Mouse (Mus musculus): Measurements from ENCODE around the gene Cactin.
A peak's percentile ranks its signal among the peaks of the same experiment; 100 is the strongest.

The Cactin gene

DNA sequence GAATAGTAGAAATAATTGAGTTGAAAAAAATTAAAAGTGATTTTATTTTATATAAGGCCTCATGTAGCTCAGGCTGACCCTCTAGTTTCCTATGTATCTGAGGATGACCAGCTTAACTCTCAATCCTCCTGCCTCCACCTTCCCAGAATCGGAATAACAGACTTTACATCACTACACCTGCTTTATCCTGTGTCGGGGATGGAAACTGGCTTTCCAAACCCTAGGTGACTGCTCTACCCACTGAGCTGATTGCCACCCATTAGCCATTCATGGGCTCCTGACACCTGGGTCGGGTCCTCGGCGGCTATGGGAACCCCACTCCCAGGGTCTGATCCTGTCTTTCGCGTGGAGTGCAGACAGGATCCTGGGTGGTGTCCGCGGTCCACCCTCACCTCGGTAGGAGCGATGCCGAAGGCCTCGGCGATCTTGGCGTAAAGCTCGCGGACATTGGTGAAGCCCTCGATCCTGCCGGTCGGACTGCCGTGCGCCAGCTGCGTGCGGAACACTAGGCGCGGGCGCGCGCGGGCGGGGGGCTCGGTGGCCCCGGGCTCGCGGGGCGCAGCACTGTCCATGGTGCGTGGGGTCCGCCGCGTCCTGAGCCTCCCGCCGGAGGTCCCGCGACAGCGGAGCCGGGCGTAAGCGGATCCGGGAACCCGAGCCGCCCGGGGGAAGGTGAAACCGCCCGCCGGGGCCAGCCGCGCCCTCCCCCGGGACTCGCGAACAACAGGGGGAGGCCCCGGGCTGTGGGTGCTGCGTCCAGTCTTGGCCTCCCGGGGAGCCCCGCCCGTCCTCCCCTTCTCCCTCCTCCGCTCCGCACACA, 22.0 kb downstream of the Cactin start, which contains the start of gene Gipc3:
Gipc3 (minus strand) TSS at position 581 of the 820 bp plus-strand sequence.
- DNase-seq (ENCODE audit: low spot score) = no peak

DNA sequence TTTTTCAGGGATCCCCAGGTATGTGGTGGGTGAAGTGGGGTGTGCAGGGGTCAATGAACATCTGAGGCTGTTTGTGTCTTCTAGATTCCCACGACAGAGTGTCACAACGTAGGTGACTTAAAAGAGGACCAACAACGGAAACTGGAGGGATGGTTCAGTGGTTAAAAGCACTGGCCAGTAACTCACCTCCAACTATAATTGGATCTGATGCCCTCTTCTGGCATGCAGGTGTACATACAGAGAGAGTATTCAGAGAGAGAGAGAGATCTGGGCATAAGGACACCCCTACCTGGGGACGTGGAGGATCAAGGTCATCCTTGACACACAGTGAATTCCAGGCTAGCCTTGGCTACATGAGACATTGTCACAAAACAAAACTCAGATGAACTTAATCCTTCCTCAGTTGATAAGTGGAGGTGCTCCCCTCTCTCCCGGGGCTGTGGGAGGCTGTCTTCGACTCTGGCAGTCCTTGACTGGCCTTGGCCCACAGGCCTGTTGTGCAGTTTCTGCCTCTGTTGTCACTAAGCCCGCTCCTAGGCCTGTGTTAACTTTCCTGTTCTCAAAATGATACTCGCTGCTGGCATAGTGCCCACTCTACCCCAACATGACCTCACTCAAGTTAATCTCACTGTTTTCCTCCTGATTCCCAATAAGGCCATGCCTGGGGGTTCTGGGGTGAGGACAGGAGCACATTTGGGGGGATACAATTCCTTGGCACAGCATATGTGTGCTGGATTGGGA, 23.7 kb downstream of the Cactin start:
- DNase-seq (ENCODE audit: low spot score) = no peak

DNA sequence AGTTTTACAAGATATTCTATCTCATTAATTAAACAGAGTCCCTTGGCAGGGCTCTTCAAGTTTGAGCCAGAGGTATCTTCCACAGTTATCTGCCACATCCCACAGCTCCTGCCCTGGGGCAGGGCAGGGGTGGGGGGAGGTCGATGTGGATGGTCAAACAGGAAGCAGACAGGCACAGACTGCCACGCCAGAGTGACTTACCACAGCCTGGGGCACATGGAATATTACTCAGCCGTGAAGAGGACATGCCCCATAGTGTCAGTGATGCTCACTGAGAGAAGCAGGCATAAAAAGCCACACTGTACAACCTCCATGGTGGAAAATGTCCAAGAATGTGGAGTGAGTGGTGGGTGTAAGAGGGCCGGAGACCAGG, 24.2 kb downstream of the Cactin start:
- DNase-seq (ENCODE audit: low spot score) = no peak

DNA sequence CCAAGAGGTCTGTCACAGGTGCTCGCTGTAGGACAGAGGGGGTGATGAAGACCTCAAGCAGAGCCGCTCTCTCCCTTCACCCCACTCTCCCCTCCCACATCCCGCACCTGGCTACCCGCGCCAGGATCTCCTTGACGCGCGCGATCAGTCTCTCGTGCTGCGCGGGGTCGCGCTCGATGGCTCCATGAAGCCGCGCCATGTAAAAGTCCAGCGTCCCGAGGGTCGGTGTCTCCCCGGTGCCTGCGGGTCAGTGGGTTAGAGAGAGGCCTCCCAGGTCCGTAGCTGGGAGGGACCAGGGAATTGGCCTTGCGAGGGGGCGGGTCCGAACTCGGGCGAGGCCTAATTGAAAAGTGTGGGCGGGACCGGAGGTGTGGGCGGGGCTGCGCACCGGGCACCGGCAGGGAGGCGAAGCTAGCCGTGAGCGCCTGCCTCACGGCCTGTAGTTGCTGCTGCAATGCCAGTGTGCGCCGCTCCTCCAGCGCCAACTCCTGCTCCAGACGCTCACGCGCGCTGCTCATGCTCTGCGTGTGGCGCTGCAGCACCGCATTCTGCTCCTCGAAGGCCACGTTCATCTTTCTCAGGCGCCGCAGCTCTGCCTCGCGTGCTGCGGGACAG, 25.7 kb downstream of the Cactin start:
- DNase-seq (ENCODE audit: low spot score) = peak; percentile 79

DNA sequence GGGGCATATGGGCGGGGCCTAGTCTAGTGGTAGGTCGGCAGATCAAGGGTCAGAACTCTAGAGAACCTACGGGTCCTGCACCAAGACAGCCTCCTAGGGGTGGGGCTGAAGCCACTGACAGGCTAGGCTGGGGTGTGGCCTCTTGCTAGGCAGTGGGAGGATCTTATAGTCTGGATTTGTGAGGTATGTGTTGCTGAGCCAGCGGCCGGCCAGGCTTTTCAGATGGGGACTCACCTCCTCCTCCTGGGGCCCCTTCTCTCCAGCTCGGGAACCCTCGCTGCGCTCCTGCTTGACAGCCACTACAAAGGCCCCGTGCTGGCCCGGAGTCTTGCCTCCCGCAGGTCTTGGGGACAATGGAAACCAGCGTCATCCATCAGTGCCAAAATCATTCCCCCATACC, 28.2 kb downstream of the Cactin start:
- DNase-seq (ENCODE audit: low spot score) = peak; percentile 66

DNA sequence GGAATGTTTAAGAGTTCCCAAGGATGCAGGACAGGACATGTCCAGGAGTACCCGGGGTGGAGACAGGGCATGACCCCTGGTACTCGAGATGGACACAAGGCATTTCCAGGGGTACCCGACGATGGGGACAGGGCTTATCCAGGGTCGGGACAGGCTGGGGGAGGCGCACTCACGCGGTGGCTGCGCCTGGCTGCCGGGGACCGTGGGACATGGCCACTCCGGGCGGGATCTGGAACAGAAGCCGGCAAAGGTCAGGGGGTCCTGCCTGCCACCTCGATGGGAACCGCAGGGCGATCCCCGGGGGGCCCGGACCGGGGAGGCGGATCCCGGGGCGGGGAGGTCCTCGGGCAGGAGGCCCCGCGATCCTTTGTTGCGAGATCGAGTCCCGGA, 29.1 kb downstream of the Cactin start:
- DNase-seq (ENCODE audit: low spot score) = no peak

DNA sequence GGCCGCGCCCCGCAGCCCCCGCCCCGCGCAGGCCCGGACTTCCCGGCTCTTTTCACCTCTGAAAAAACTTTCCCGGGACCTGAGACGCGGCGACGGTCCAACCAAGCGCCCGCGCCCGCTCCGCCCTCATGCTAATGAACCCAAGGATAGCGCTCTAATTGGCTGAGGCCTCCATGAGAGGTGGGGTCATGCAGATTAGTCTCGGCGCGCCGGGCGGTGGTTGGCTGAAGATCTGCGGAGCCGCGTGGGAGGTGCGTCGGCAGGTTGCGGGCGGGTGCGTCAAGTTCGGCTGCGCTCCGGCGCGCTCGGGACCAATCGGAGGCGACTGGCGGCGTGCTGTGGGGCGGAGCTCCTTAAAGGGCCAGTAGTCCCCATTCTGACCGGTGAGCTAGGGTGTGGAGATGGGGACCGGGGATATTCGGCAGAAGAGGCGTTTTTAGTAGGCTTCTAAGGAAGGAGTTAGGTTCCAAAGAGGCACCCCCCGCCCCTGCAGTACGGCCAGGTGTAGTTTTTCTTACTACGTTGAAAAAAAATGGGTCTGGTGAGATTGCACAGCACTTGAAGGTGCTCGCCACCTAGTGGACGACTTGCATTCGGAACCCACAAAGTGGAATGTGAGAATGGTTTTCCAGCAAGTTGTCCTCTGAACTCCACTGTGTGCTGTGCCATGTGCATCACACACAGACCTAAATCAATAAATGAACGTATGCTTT, 29.6 kb downstream of the Cactin start, which contains the start of gene Hmg20b:
Hmg20b (minus strand) TSS at position 130 of the 713 bp plus-strand sequence.
- peak; percentile 99 for DNase-seq (ENCODE audit: low spot score)

DNA sequence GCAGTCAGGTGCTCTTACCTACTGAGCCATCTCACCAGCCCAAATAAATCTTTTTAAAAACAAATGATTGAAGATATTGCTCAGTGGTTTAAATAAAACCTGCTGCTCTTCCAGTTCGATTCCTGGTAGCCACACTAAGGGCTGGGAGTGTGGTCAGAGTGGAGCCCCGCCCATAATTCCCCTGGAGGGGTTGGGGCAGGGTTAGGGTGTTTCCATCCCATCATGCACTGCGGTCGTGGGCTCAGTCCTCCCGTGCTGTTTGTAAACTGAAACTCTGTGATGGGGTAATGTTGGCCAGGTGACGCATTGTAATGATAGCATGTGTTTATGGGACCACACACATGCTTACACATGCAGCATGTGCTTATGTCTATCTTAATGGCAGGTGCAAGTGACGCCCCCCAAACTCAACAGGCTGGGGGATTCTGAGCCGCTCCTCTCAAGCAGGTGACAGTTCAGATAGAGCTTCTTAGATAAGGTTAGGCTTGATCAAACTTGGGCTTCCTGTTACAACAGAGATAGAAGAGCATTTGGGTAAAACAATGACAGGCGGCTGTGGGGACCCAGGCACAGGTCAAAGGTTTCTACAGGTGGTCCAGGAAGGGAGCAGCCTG, 30.9 kb downstream of the Cactin start:
- DNase-seq (ENCODE audit: low spot score) = no peak

DNA sequence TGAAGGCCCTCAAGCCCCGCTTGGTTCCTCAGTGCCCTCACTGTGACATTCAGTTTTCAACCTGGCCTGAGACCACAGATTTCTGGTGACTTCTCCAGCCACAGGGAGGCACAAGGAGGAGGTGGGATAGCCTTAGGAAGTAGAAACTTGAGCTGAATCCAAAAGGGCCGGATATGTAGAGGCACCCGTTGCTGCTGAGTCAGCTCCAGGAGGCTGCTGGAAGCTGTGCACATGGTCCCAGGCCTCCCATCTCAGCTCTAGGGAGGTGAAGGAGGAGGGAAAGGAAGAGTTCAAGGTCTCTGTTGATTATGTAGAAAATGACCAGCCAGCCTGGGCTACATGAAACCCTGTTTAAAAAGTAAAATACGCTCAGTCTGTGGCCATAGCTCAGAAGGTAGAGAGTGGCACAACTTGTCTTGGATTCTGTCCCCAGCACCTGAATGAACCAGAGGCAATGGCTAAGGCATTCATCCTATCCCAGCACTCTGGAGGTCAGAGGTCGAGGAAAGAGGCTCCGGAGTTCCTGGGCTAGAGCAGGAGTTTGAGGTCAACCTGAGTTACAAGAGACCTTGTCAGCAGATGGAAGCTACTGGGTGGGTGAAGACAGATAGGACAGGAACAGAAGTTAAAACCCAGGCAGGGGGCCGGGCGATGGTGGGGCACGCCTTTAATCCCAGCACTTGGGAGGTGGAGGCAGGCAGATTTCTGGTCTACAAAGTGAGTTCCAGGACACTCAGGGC, 34.0 kb downstream of the Cactin start:
- DNase-seq (ENCODE audit: low spot score) = no peak

DNA sequence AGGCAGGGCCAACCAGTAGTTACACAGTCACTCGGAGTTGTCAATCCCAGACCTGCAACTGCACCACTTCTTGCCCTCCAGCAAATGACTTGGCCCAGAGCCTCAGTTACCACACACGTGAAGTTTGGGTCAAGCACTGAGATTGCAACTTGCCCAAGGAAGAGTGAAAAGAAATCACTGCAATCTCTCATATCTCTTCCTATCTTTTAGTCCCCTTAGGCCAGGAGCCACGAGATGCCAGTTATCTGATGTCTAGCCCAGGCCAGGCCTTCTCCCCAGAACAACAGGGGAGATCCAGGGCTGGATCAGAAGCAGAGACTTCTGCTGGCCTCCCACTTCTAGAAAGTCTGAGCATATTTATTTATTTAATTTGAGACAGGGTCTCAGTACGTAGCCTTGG, 34.6 kb downstream of the Cactin start:
- no peak for DNase-seq (ENCODE audit: low spot score)

DNA sequence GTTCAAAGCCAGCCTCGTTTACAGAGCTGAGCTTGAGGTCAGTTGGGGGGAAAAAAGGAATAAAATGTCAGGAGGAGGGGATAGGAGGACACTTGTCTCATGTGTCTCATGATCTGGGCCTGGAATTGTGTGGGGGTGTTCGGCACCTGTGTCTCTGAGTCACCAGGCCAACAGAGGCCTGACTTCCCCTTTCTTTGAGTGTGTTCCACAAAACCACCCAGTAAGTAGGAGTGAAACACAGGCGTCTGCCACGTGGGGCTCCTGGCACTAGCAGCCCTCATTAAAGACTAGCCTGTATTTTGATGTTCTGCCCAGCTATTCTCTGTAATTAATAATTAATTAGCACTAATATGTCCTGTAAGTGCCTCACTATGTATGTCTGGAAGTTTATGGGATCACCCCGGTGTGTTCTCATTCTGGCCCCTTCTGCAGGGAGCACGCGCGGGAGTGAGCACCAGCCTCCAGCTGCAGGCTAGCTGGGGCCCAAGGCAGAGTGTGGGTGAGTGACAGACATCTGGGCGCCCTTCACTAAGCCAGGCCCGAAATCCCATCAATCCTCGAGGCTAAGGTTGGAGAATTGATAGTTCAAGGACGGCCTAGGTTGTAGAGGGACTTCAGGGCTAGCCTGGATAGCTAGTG, 35.6 kb downstream of the Cactin start:
- DNase-seq (ENCODE audit: low spot score) = no peak

DNA sequence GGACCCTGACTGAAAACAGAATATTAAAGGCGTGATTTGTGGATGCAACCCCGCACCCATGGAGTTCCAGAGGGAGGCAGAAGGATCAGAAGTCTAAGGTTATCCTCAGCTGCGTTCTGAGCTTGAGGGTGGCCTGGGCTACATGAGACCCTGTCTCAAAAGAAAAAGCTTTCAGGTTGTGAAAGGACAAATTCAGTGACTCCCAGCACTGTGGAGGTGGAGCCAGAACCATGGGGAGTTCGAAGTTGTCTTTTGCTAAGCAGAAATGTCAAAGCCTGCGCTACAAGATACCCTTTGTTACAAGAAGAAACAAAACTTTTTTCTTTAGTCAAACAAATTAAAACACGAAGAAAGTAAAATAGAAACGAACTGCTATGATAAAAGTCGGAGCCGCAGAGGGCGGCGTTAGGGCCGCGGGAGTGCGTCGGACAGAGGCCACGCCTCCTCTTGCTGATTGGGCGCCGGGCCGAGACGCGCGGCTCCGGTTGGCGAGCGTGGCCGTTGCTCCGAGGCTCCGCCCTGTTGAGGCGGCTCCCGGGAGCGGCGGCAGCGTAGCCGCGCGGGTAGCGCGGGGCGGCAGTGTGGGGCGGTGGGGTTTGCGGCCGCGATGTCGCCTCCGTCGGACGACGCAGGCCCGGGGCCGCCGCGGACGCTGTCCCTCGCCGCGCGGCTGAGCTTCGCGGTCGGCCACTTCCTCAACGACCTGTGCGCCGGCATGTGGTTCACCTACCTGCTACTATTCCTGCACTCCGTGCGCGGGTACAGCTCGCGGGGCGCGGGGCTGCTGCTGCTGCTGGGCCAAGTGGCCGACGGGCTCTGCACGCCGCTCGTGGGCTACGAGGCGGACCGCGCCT, 36.3 kb downstream of the Cactin start, which contains the start of gene Mfsd12:
Mfsd12 (plus strand) TSS at position 501 of the 854 bp plus-strand sequence.
- peak; percentile 93 for DNase-seq (ENCODE audit: low spot score)

DNA sequence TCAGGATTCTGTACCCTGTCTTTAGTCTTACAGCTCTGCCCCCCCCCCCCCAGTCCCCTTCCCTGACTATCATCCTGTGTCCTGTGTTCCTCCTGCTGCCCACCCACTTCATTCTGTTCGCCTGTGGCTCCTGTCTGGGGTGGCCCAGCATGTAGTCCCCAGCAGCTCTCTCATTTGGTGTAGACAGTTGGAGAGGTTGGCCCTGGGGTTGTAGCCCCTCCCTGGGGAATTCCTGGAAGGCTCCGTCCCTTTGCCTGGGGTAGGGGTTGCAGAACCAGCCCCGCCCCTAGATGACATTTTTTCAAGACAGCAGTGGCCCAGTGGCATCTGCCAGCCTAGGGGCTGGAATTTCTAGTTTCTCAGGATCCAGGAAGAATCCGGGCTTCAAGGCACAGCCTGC, 37.3 kb downstream of the Cactin start:
- no peak for DNase-seq (ENCODE audit: low spot score)

DNA sequence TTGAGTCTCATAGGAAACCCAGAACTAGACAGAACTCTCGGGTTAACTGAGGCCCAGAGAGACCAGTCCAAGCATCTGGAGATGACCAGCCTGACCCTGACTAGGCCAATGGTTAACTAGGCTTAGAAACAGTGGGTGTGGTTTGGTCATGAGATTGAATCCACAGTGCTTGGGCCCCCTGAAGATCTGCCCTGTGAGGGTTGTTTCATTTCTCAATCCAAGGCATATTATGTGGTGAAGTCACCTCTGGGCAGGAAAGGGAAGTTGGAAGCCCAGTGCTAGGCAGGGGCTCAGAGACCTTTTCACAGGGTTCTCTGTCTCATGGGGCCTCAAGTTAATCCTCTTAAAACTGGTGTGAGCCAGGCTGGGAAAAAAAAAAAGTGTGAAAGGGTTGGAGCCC, 37.9 kb downstream of the Cactin start:
- no peak for DNase-seq (ENCODE audit: low spot score)

DNA sequence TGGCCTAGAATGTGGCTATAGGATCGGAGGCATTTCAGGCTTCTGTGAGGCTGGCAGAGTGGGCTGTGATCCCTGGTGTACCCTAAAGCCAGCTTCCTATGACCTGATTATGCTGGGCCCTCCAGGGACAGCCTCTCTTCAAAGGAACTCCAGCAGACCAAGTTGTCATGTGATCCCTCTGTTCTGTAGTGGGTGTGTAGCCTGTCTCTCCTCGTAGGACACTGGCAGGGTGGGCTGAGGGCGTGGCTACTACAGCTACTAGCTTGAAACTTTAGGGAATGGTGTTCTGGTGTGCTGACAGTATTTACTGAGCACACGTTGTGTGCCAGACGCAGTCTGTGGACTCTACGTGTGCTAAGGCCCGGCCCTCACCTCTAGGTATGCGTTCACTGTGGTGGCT, 39.8 kb downstream of the Cactin start:
- no peak for DNase-seq (ENCODE audit: low spot score)

DNA sequence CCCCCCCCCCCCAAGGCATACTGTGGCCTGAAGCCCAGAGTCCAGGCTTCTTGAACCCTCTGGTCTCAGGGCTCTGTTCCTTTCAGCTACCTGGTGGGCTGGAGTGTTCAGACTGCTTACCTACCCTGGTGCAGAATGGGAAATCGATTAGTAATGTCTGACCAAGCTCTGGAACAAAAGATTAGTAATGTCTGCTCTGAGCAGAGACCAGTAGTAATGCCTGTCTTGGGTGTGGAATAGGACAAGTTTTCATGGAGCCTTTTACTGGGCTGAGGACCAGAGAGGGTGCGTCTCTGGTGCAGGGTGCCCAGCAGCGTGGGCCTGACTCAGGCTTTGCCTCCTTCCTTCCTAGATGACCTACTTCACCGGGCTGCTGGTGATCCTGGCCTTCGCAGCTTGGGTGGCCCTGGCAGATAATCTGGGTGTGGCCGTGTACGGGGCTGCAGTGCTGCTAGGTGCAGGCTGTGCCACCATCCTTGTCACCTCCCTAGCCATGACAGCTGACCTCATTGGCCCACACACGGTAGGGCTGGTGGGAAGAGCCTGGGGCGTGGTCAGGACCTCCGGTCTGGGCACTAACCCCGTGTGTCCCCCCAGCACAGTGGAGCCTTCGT, 41.5 kb downstream of the Cactin start:
- DNase-seq (ENCODE audit: low spot score) = no peak

DNA sequence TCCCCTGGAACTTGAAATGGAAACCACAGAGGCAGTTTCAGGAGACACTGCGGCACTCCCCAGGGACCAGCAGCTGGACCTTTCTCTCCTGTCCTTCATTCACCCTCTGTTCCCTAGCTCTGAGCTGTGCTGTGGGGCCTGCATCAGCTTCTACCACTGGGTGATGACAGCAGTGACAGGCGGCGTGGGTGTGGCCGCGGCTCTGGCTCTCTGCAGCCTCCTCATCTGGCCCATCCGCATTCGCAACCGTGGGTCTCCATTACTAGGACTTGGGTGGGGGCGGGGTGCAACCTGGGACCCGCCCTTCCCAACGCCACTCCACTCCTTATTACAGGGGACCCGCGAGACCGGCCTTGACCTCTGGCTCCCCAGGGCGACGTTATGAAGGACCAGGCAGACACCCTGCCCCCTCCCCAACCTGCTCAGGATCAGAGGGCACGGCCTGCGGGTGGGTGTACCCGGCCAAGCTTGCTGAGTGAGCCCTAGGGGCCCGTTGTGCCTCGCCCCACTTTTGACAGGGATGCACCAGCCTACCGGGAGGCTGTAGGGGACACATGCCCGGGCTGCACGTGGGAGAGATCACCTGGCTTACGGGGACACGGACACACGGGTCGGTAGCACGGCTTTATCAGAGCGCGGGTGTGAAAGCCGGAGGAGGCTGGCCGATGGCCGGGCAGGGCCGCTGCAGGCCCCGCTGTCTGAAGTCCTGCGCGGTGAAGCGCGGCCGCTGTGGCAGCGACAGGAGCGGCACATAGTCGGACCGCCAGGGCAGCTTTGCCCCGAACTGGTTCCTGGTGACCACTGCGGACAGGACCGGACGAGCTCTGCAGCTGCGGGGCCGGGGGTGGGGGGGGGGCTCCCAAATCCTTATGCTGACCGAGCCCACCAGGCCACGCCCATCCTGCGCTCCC, 42.8 kb downstream of the Cactin start:
- no peak for DNase-seq (ENCODE audit: low spot score)

DNA sequence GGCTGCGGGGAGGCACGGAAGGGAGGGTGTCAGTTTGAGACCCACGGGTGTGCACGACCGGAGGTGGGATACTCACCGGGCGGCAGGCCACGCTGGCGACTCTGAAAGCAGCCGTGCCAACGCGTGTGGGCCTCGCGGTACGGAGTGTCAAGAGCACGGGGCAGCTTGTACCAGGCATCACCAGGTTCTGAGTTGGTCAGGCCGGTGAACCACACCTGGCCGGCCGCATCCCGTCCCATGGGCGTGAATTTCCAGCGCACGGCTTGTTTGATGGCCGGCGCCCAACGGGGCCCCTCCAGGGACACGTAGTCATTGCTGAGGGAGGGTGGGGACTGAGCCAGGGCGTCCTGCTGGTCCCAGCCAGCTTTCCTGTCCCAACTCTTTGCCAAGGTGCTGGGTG, 43.8 kb downstream of the Cactin start:
- no peak for DNase-seq (ENCODE audit: low spot score)

Data from embryo, embryonic 10.5 days (tissue).